Mouse (Mus musculus) large intestine, adult 2 months (tissue): ENCODE results near the gene Polr2g. TPM values are rescaled to one million over a fixed set of nuclear protein-coding genes. Genes with fewer than 3 reads are reported as not detected.

Experiments
- DNase-seq: peaks from one replicate; pipeline ENCODE4 v3.0.0-alpha.2; 2012; ENCODE audit warnings: low read depth, low spot score
- WGBS: fragments of 180-500 bp; shearing (Covaris S2); methylation state at CpG from one replicate; pipeline ENCODE4 v1.1.7; 2018; 5-methylcytosine and 5-hydroxymethylcytosine counted together
- polyA plus RNA-seq: library from polyadenylated mRNA; depleted of rRNA; stranded (reverse); fragments of >200 nt; gene quantifications from 2 replicates; pipeline ENCODE4 v1.2.3, GENCODE M21; 2012

Gene Polr2g
- polyA plus RNA-seq, 1 experiment, result 53.1 TPM

GRCm38 (mm10) chr19:8818801-8819595, 20.6 kb upstream of the Polr2g start, which contains the start of gene Ttc9c:
TSS of gene Ttc9c (minus strand) at chr19:8819333.
- WGBS, result under 1% methylated on average over 33 of the region's 33 CpGs
- DNase-seq, result peak; percentile 95

GRCm38 (mm10) chr19:8818301-8818798, 20.0 kb upstream of the Polr2g start:
- DNase-seq, result no peak
- WGBS, result 5% methylated on average over 14 of the region's 14 CpGs

GRCm38 (mm10) chr19:8817001-8817400, 18.6 kb upstream of the Polr2g start:
- 66% methylated on average over 3 of the region's 3 CpGs for WGBS
- DNase-seq, result no peak

- WGBS, result 67% methylated on average over 11 of the region's 11 CpGs
- DNase-seq, result no peak
These were observed 17.4 kb upstream of the Polr2g start for GRCm38 (mm10) chr19:8815812-8816211.

- 90% methylated on average over 5 of the region's 5 CpGs for WGBS
- no peak for DNase-seq
These were observed 8.4 kb upstream of the Polr2g start for GRCm38 (mm10) chr19:8806810-8807209.

GRCm38 (mm10) chr19:8803879-8804660, 5.7 kb upstream of the Polr2g start:
- no peak for DNase-seq
- WGBS, result 88% methylated on average over 11 of the region's 11 CpGs

GRCm38 (mm10) chr19:8803204-8803780, 4.9 kb upstream of the Polr2g start:
- no peak for DNase-seq
- 87% methylated on average over 9 of the region's 9 CpGs for WGBS

GRCm38 (mm10) chr19:8802130-8802821, 3.9 kb upstream of the Polr2g start, which contains the start of gene Zbtb3:
TSS of gene Zbtb3 (plus strand) at chr19:8802555.
- WGBS, result under 1% methylated on average over 30 of the region's 30 CpGs
- peak; percentile 99 for DNase-seq

- no peak for DNase-seq
These were observed 554 bp upstream of the Polr2g start for GRCm38 (mm10) chr19:8798947-8799315.

- DNase-seq, result no peak
- WGBS, result 80% methylated on average over 7 of the region's 7 CpGs
These were observed 8.2 kb downstream of the Polr2g start for GRCm38 (mm10) chr19:8790171-8790570.

GRCm38 (mm10) chr19:8789171-8789570, 9.2 kb downstream of the Polr2g start:
- 65% methylated on average over 1 of the region's 1 CpGs for WGBS
- DNase-seq, result no peak

- DNase-seq, result no peak
- WGBS, result 47% methylated on average over 3 of the region's 3 CpGs
These were observed 9.9 kb downstream of the Polr2g start for GRCm38 (mm10) chr19:8788521-8788920.

GRCm38 (mm10) chr19:8786008-8786781, 12.2 kb downstream of the Polr2g start, which contains the start of gene Taf6l:
TSS of gene Taf6l (minus strand) at chr19:8786417.
- peak; percentile 95 for DNase-seq
- WGBS, result under 1% methylated on average over 32 of the region's 32 CpGs

- 3% methylated on average over 20 of the region's 20 CpGs for WGBS
- no peak for DNase-seq
These were observed 23.4 kb downstream of the Polr2g start for GRCm38 (mm10) chr19:8774951-8775421.

- under 1% methylated on average over 68 of the region's 68 CpGs for WGBS
- DNase-seq, result peak; percentile 93
These were observed 24.1 kb downstream of the Polr2g start, which contains the start of gene Tmem179b for GRCm38 (mm10) chr19:8774086-8774835. TSS of gene Tmem179b (minus strand) at chr19:8774467.

- WGBS, result 15% methylated on average over 6 of the region's 6 CpGs
- DNase-seq, result no peak
These were observed 25.0 kb downstream of the Polr2g start for GRCm38 (mm10) chr19:8773409-8773808.

- WGBS, result 51% methylated on average over 5 of the region's 5 CpGs
- no peak for DNase-seq
These were observed 25.4 kb downstream of the Polr2g start for GRCm38 (mm10) chr19:8772996-8773395.
